Mouse (Mus musculus): ENCODE data around the gene G6pc.

Gene G6pc

GRCm38 (mm10) chr11:101424925-101425813 lies 57.8 kb downstream of the G6pc start, which contains the start of the genes Rundc1 and Ptges3l:
Gene Rundc1, plus strand, starts transcription at chr11:101425085.
Gene Ptges3l, minus strand, starts transcription at chr11:101425333.
- DNase-seq (ENCODE audit: extremely low read depth, insufficient read length, low spot score), result peak; percentile 92

GRCm38 (mm10) chr11:101426165-101426564 lies 58.8 kb downstream of the G6pc start:
- no peak for DNase-seq (ENCODE audit: extremely low read depth, insufficient read length, low spot score)
